Mouse (Mus musculus) adrenal gland, adult 2 months (tissue): ENCODE measurements around the gene Xlr3a. TPM values are rescaled to one million over a fixed set of nuclear protein-coding genes. Genes with fewer than 3 reads are reported as not detected.
"Not testable (repeated sequence)": the region's sequence is repeated elsewhere in the genome, so short reads cannot be mapped to it uniquely, and the experiment has no call there.

Experiments used
- DNase-seq: peaks from one replicate; pipeline ENCODE4 v3.0.0; 2021
- long read RNA-seq: library from polyadenylated mRNA; stranded (forward); transcript quantifications from one replicate; pipeline ENCODE4 v2.0.0, GENCODE M21; 2021
- polyA plus RNA-seq: library from polyadenylated mRNA; depleted of rRNA; stranded (reverse); fragments of >200 nt; gene quantifications from 2 replicates; pipeline ENCODE4 v1.2.3, GENCODE M21; 2012; rRNA removed
- total RNA-seq, 2 experiments: library from RNA; stranded (reverse); gene quantifications; 2 replicates each; pipeline ENCODE4 v1.2.3; 2021

Xlr3a gene
- total RNA-seq (1 to 10 TPM in 1 of 2 experiments, not detected in 1; 3.5 TPM), polyA plus RNA-seq (0.92 TPM in 1 of 2 replicates, not detected in the other)
- long read RNA-seq, partial matches to known transcripts, result 0 of 4 reads
- long read RNA-seq, other reads (novel, unspliced or antisense), result 1 of 4 reads

DNA sequence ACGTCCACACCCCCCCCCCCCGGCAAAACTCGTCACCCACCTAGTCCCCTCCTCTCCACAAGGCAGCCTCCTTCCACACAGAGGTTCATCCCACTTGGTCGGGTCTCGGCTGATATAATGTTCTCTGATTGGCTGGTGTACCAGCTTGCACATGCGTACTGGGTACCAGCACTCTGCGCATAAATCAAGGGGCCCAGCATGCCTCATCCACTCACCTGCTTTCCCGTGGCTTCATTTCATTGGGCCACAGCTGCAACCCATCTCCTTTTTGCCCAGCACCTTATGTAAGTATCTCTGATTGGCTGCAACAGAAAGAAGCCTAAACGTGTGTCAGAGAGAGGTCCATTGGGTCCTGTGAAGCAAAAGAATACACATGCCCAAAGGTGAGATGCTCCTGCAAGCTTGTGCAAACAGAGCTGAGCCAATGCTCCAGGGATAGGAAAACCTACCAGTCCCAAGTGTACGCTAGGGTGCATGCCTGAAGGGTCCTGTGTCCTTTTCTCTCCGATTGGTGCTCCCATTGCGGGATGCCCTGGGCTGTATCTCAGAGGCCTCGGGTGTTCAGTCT is at the start of gene Xlr3a:
Xlr3a (minus strand) TSS at position 155 of the 568 bp plus-strand sequence.
- not testable (repeated sequence) for DNase-seq

- DNase-seq, result not testable (repeated sequence)
These were observed 46.3 kb upstream of the Xlr3a start for GRCm38 (mm10) chrX:73143218-73143618.

DNA sequence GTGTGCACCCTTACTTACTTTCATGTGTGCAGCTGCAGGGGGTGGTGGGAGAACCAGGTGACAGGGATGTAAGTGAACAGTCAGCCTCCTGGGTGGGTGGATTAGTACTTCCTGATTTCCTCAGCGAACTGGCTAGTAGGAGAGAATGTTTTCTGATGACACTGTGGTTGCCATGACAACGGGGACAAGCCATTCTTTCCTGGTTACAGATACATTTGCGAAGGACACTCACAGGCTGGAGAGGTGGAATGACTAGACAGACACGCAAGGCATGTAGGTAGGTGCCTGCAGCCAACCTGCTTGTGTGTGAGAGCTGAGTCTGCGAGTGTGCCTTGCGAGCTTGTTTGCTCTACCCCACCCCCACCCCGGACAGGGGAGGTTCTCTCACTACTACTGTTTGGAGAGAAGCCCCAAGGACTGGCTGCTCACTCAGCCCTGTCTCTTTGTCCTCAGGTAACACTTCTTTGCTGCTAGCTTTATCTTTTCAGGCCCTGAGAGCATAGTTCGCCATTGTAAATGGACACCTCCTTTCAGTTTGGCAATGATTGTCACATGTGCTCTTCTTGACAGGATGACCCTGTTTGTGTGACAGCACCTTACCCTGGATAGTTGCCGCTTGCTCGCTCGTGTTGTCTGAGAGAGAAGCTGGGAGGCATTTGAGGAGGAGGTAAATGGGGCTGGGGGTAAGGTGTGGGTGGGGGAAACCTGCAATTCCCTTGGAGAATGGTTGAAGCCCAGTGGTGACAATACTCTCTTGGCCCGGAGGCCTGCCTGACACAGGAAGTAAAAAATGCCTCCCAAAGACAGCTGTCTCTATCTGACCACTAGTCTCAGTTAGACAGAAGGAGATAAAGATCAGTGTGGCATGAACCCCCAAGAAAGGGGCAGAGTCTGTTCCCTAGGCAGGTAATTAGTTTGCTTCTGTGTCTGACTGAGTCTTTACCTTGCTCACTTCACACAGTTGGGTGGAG is 26.2 kb upstream of the Xlr3a start:
- not testable (repeated sequence) for DNase-seq

- not testable (repeated sequence) for DNase-seq
These were observed 19.9 kb upstream of the Xlr3a start, which contains the start of gene Gm14685 for GRCm38 (mm10) chrX:73116747-73117146. Gene Gm14685, plus strand, starts transcription at chrX:73117047.

DNA sequence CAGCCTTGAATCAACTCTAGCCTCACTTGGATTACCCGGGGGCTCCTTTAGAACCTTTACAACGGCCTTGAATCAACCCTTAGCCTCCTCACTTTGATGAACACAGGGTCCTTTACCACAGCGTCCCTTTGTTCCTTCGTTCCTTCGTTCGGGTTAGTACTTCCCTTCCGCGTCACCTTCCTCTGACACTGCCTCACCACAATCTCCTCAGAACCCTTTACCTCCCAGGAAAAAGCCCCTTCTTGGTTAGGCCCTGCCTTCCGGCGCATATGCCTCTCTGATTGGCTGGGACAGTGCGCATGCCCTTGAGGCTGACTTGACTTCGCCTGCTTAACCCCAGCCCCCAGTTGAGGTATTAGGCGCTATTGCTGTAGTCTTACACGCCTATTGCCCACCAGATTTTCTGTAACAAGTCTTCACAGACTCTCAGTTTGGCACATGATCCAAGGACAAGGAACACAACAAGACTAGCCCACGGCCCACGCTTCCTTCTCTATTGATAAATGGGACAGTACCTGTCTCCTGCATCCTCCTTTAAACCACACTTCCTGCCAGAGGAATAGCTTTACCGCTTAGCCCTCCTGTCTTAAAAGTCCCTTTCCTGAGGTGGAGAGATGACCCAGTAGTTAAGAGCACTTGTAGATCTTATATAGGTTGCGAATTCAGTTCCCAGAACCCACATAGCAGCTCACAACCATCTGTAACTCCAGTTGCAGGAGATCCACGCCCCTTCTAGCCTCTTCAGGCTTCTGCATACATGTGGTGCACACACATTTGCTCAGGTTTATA is 14.4 kb downstream of the Xlr3a start, which contains the start of gene Xlr4a:
Xlr4a (minus strand) TSS at position 212 of the 789 bp plus-strand sequence.
- DNase-seq, result not testable (repeated sequence)

GRCm38 (mm10) chrX:73066765-73067312 is 30.1 kb downstream of the Xlr3a start:
- DNase-seq, result not testable (repeated sequence)

DNA sequence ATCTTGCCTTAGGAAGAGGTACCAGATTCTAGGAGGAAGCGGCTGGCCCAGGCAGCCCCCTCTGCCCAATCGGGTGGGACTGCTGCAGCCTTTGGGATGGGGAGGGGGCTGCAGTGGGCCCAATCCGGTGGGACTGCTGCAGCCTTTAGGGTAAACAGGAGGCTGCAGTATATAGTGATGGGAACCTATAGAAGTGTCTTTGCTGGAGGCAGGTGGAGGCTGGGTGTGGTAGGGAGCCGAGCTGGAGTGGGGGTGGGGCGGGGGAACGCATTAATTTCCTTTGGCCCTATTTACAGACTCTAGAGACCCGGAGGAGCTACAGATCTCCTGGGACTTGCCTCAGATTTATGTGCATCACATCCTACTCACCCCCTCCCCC is 32.5 kb downstream of the Xlr3a start, which contains the start of gene Pnma3:
Pnma3 (plus strand) TSS at position 373 of the 379 bp plus-strand sequence.
- no peak for DNase-seq

- no peak for DNase-seq
These were observed 33.1 kb downstream of the Xlr3a start for GRCm38 (mm10) chrX:73063512-73064414.

- DNase-seq, result no peak
These were observed 34.6 kb downstream of the Xlr3a start for GRCm38 (mm10) chrX:73062323-73062722.

GRCm38 (mm10) chrX:73061528-73061927 is 35.4 kb downstream of the Xlr3a start:
- DNase-seq, result no peak

- peak; percentile 92 for DNase-seq
These were observed 42.9 kb downstream of the Xlr3a start for GRCm38 (mm10) chrX:73053860-73054563.

GRCm38 (mm10) chrX:73039666-73040065 is 57.2 kb downstream of the Xlr3a start:
- no peak for DNase-seq

GRCm38 (mm10) chrX:73038831-73039230 is 58.1 kb downstream of the Xlr3a start:
- no peak for DNase-seq

GRCm38 (mm10) chrX:73037003-73037402 is 59.9 kb downstream of the Xlr3a start, which contains the start of gene Pnma5:
Gene Pnma5, minus strand, starts transcription at chrX:73037103.
- DNase-seq, result no peak

Other genes with a start within 250 kb of the Xlr3a start
- 10 to 100 TPM; 44.1 to 53.6 TPM for gene Cetn2, start 178.7 kb downstream of the Xlr3a start, total RNA-seq
- 1.6 and 2.1 TPM in 2 replicates for gene Cetn2, start 178.7 kb downstream of the Xlr3a start, polyA plus RNA-seq
- gene Nsdhl, start 178.5 kb downstream of the Xlr3a start, total RNA-seq, result 10 to 100 TPM; 35.5 to 69.9 TPM
- gene Nsdhl, start 178.5 kb downstream of the Xlr3a start, polyA plus RNA-seq, result 10.7 and 18.0 TPM in 2 replicates
- gene Zfp185, start 109.8 kb downstream of the Xlr3a start, total RNA-seq, result 1 to 10 TPM; 2.4 to 3.6 TPM
- gene Zfp185, start 109.8 kb downstream of the Xlr3a start, polyA plus RNA-seq, result 2.4 and 2.5 TPM in 2 replicates
- gene Pnma5, start 60.0 kb downstream of the Xlr3a start, total RNA-seq, result under 1 TPM; 0.24 to 0.32 TPM
- gene Pnma5, start 60.0 kb downstream of the Xlr3a start, polyA plus RNA-seq, result not detected in 2 replicates
- gene Pnma3, start 32.3 kb downstream of the Xlr3a start, total RNA-seq, result under 1 TPM; 0.14 to 0.41 TPM
- gene Pnma3, start 32.3 kb downstream of the Xlr3a start, polyA plus RNA-seq, result 0.17 and 0.19 TPM in 2 replicates
- gene Xlr4a, start 14.6 kb downstream of the Xlr3a start, total RNA-seq, result 1 to 10 TPM in 1 of 2 experiments, not detected in 1; 2.0 TPM
- not detected in 2 replicates for gene Xlr4a, start 14.6 kb downstream of the Xlr3a start, polyA plus RNA-seq
- gene Gm14685, start 20.0 kb upstream of the Xlr3a start, total RNA-seq, result not detected
- gene Gm14685, start 20.0 kb upstream of the Xlr3a start, polyA plus RNA-seq, result not detected in 2 replicates
- gene Xlr5b, start 51.7 kb upstream of the Xlr3a start, total RNA-seq, result not detected
- gene Xlr5b, start 51.7 kb upstream of the Xlr3a start, polyA plus RNA-seq, result not detected in 2 replicates
- under 1 TPM; 0.12 to 0.31 TPM for gene DXBay18, start 52.4 kb upstream of the Xlr3a start, total RNA-seq
- gene DXBay18, start 52.4 kb upstream of the Xlr3a start, polyA plus RNA-seq, result not detected in 2 replicates
- not detected for gene Spin2d, start 79.9 kb upstream of the Xlr3a start, total RNA-seq
- not detected in 2 replicates for gene Spin2d, start 79.9 kb upstream of the Xlr3a start, polyA plus RNA-seq
- gene Xlr3b, start 95.1 kb upstream of the Xlr3a start, total RNA-seq, result 10 to 100 TPM in 1 of 2 experiments, 1 to 10 TPM in 1; 1.8 to 10.8 TPM
- gene Xlr3b, start 95.1 kb upstream of the Xlr3a start, polyA plus RNA-seq, result 0.17 and 0.19 TPM in 2 replicates
- gene Xlr4b, start 117.2 kb upstream of the Xlr3a start, total RNA-seq, result 1 to 10 TPM in 1 of 2 experiments, under 1 TPM in 1; 0.61 to 1.1 TPM
- gene Xlr4b, start 117.2 kb upstream of the Xlr3a start, polyA plus RNA-seq, result 0.06 TPM in 1 of 2 replicates, not detected in the other
- gene F8a, start 131.2 kb upstream of the Xlr3a start, total RNA-seq, result 10 to 100 TPM in 1 of 2 experiments, 1 to 10 TPM in 1; 8.0 to 11.8 TPM
- gene F8a, start 131.2 kb upstream of the Xlr3a start, polyA plus RNA-seq, result 50.8 and 53.5 TPM in 2 replicates
- 1 to 10 TPM in 1 of 2 experiments, not detected in 1; 1.7 TPM for gene Xlr4c, start 146.0 kb upstream of the Xlr3a start, total RNA-seq
- not detected in 2 replicates for gene Xlr4c, start 146.0 kb upstream of the Xlr3a start, polyA plus RNA-seq
- gene Xlr3c, start 168.3 kb upstream of the Xlr3a start, total RNA-seq, result under 1 TPM in 1 of 2 experiments, not detected in 1; 0.32 TPM
- gene Xlr3c, start 168.3 kb upstream of the Xlr3a start, polyA plus RNA-seq, result not detected in 2 replicates
- under 1 TPM in 1 of 2 experiments, not detected in 1; 0.49 TPM for gene Xlr5a, start 195.9 kb upstream of the Xlr3a start, total RNA-seq
- gene Xlr5a, start 195.9 kb upstream of the Xlr3a start, polyA plus RNA-seq, result not detected in 2 replicates
- gene Xlr5c, start 195.9 kb upstream of the Xlr3a start, total RNA-seq, result not detected
- gene Xlr5c, start 195.9 kb upstream of the Xlr3a start, polyA plus RNA-seq, result 0.25 TPM in 1 of 2 replicates, not detected in the other
- not detected for gene Gm45015, start 239.7 kb upstream of the Xlr3a start, total RNA-seq
- not detected in 2 replicates for gene Gm45015, start 239.7 kb upstream of the Xlr3a start, polyA plus RNA-seq
- 10 to 100 TPM; 14.7 to 17.0 TPM for gene Zfp275, start 245.5 kb upstream of the Xlr3a start, total RNA-seq
- gene Zfp275, start 245.5 kb upstream of the Xlr3a start, polyA plus RNA-seq, result 10.7 and 12.5 TPM in 2 replicates